Mouse (Mus musculus) brown adipose tissue, adult 24 weeks (tissue): ENCODE measurements around the gene Gdf3. TPM values are rescaled to one million over a fixed set of nuclear protein-coding genes. Genes with fewer than 3 reads are reported as not detected.

Source experiments
- H3K27ac ChIP-seq: fragments of 200-500 bp; replicated peaks from 2 replicates; pipeline ENCODE4 v1.5.1; 2012; ENCODE audit warnings: low read depth, mild to moderate bottlenecking, low read length
- H3K4me1 ChIP-seq: fragments of 200-500 bp; 2 replicates; pipeline ENCODE4 v1.6.1; 2012; ENCODE audit warnings: low read length, mixed read lengths; ENCODE audit not compliant: control insufficient read depth, insufficient read depth, insufficient read length
- H3K4me3 ChIP-seq: fragments of 200-500 bp; 2 replicates; pipeline ENCODE4 v1.5.1; 2012; ENCODE audit warnings: low read depth, mild to moderate bottlenecking, low read length, moderate library complexity; ENCODE audit not compliant: insufficient read depth
- polyA plus RNA-seq: library from polyadenylated mRNA; stranded (reverse); fragments of >200 nt; gene quantifications from 2 replicates; pipeline ENCODE4 v1.2.4, GENCODE M21; 2012; ENCODE audit not compliant: missing spikeins, insufficient read depth, insufficient read length

The Gdf3 gene
- polyA plus RNA-seq, 1 experiment, result not detected

DNA sequence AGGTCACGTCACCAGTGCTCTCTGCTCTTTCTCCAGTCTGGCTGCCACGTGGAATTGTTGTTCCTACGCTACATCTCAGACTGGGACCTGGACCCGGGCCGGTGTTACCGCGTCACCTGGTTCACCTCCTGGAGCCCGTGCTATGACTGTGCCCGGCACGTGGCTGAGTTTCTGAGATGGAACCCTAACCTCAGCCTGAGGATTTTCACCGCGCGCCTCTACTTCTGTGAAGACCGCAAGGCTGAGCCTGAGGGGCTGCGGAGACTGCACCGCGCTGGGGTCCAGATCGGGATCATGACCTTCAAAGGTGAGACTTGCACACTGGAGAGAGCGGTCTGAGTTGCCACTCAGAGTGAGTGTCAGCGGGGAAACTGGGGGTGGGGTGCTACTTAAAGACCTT lies 48.9 kb downstream of the Gdf3 start:
- Histone ChIP-seq H3K4me3 (no peak overlapping the region), H3K4me1 (no peaks in the 10 kb centered on the region), H3K27ac (no peak overlapping the region)

DNA sequence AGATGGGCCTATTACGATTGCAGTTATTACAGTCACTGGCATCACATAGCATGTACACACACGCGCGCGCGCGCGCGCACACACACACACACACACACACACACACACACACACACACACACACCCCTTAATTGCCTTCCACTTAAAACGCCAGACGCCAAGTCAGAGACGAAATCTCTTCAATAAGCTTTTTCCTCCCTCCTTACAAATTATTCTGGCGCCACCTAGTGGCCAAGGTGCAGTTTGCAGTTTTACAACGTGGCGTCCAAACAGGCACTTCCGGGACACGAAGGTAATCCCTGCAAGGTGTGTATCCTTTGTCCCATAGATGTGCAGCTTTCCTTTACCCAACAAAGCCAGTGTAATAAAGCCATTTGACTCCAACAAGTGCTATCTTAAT lies 49.5 kb downstream of the Gdf3 start:
- Histone ChIP-seq H3K4me3 (peak overlapping the region; percentile 35), H3K27ac (no peak overlapping the region), H3K4me1 (no peaks in the 10 kb centered on the region)

DNA sequence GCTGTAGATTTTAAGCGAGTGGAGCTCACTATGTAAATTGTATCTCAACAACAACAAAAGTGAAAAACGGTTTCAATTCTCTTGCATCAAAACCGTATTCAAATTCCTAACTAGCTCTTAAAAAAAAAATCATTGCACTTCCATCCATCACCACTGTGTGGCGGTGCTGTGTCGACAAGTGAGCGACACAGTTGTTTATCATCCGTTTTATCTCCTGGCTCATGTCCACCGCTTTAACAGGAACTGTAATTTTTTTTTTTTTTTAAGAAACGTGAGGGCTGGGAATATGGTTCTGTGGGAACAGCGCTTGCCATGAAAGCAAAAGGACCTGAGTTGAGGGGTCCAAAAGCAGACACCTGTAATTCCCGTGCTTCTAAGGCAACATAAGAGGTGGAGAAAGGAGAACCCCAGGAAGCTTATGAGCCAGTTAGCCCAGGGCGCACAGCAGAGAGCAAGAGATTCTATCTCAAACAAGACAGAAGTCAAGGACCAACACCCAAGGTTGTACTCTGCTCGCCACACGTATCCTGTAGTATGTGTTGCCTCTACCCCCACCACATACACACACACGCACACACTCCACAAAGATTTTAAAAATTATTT lies 52.8 kb downstream of the Gdf3 start:
- Histone ChIP-seq H3K4me1 (no peaks in the 10 kb centered on the region), H3K27ac (no peak overlapping the region), H3K4me3 (no peak overlapping the region)

Other genes with a start within 250 kb of the Gdf3 start
- not detected in 2 replicates for gene Rimklb, start 111.3 kb downstream of the Gdf3 start, polyA plus RNA-seq
- gene Mfap5, start 104.2 kb downstream of the Gdf3 start, polyA plus RNA-seq, result 21.7 and 49.7 TPM in 2 replicates
- gene Aicda, start 56.3 kb downstream of the Gdf3 start, polyA plus RNA-seq, result not detected in 2 replicates
- 14.6 and 16.9 TPM in 2 replicates for gene Apobec1, start 7.6 kb downstream of the Gdf3 start, polyA plus RNA-seq
- not detected in 2 replicates for gene Dppa3, start 16.3 kb upstream of the Gdf3 start, polyA plus RNA-seq
- not detected in 2 replicates for gene Nanog, start 97.4 kb upstream of the Gdf3 start, polyA plus RNA-seq
- gene Slc2a3, start 191.6 kb upstream of the Gdf3 start, polyA plus RNA-seq, result 0.83 and 2.9 TPM in 2 replicates
- 7.6 and 10.5 TPM in 2 replicates for gene Foxj2, start 209.8 kb upstream of the Gdf3 start, polyA plus RNA-seq
- gene C3ar1, start 246.1 kb upstream of the Gdf3 start, polyA plus RNA-seq, result 3.3 and 4.4 TPM in 2 replicates